Mouse (Mus musculus) frontal cortex, postnatal 10 days (tissue): ENCODE measurements around the gene Psmb3.
A peak's percentile ranks its signal among the peaks of the same experiment; 100 is the strongest.
"Not testable (repeated sequence)": the region's sequence is repeated elsewhere in the genome, so short reads cannot be mapped to it uniquely, and the experiment has no call there.

Experiments used
- DNase-seq, 2 experiments: peaks; one replicate each; pipeline ENCODE4 v3.0.0; 2022; ENCODE audit warnings: low spot score in 2 of 2, mixed read lengths in 1 of 2

Gene Psmb3

GRCm38 (mm10) chr11:97694921-97695711 lies 8.1 kb upstream of the Psmb3 start:
- DNase-seq = peak; percentile 60 to 72

DNA sequence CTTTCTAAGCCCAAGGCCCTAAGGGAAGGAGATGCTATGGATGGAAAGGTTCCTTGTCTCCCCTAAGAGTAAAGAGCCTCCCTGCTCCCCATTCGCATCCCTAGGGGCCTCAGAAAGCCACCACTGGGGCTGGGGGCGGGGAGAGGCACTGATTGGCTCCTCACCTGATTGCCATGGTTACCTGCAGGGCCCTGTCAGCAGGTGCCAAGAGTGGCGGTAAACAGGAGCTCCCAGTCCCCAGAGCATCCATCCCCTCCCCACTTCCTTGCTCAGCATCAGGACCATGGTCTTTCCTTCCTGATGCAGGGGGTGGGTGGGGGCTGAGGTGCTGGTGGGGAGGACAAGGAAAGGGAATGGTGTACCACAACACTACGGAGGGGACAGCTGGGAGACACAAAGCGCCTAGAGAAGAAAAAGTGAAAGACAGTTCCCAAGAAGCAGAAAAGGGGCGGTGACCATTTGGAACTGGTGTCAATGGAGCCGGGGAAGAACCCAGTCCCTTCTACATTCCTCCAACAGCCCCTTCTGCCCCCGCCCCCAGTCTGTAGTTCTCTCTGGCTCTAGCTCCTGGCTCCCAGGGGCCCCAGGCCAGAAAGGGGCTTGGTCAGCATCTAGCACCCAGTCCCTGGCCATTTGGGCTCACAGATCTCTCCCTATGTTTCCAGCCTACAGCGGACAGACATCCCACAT lies 7.3 kb upstream of the Psmb3 start:
- peak in 1 of 2 experiments; percentile 63 for DNase-seq

DNA sequence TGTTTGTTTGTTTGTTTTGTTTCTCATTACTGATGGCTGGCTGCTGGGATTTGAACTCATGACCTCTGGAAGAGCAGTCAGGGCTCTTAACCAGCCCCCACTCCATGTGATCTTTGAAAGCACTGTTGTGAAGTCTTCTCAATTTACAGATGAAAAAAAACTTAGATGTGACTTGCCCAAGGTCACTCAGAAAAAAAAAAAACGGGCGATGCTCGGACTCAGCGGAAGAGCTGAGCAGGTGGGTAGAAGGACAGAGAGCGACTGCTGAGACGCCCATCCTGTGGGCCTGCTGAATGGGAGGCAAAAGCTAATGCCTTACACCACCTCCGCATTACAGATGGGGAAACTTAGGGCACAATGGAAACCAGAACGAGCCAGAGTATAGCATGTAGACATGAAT lies 6.5 kb upstream of the Psmb3 start:
- DNase-seq = no peak

- DNase-seq = peak in 1 of 2 experiments; percentile 23
Measured at GRCm38 (mm10) chr11:97697199-97697890, 5.9 kb upstream of the Psmb3 start.

DNA sequence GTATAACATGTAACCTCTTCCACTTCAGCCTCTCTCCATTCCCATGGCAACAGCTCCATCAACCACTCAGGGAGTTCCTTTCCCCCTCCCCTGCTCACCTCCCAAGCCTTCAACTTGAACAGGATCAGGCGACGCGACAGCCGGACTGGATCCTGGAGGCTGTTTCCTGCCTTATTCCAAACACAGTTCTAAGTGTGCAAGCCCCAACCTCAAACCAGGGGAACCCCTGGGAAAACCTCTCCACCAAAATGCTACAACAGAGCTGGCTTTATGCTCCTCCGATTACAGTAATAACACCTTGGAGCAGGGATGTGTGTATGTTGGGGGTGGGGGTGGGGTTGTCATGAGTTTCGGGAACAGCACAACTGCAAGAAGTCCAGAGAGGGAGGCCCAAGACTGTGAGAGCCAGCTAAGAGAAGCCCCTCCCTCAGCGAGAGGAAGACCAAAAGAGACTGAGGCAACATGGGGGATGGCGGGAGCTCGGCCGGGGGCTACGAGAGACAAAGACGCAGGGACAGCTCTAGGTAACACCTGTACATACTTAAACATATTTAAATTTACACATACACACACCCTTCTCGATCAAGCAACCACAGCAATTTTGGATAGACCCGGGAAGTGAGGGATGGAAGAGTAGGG lies 5.2 kb upstream of the Psmb3 start:
- DNase-seq = no peak

- DNase-seq = peak; percentile 64 to 68
Measured at GRCm38 (mm10) chr11:97698741-97699611, 4.2 kb upstream of the Psmb3 start.

GRCm38 (mm10) chr11:97699626-97700002 lies 3.6 kb upstream of the Psmb3 start:
- DNase-seq = peak; percentile 88

DNA sequence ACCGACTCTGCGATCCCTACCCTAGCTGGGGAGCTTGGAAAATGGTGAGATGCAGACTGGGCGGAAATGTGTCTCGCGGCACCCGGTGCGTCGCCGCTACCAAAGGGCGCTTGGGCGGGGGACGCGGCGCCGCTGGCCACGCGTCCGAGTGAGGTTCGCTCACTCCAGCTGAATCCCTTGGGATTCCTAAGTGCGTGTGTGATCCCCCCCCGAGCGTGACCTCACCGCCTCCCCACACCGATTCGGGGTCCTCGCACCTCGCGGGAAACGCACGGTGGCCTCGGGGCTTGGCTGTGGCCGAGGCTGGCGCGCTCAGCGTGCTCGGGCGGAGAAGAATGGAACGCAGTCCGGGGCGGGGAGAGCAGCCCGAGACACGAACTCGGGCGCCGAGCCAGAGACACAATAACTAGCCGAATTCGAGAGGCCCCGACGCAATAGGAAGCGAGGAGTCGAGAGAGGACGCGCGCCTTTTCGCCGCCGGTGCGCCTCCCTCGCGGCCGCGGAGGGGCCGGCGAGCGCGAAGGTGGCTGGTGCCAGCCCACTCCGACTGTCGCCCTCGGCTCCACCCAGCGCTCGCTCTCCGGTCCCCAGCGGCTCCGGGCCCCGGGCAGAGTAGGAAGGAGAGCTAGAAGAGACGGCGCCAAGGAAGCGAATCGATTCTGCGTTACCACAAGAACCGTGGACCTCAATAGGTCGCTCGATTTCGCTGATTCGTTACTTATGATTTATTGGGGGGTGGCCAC lies 3.0 kb upstream of the Psmb3 start, which contains the start of gene Pcgf2:
Pcgf2 (minus strand) TSS at position 495 of the 743 bp plus-strand sequence.
- peak in 1 of 2 experiments; percentile 73 for DNase-seq

GRCm38 (mm10) chr11:97700746-97701580 lies 2.2 kb upstream of the Psmb3 start:
- no peak for DNase-seq

GRCm38 (mm10) chr11:97701581-97702392 lies 1.4 kb upstream of the Psmb3 start:
- DNase-seq = no peak

- DNase-seq = peak; percentile 77 to 88
Measured at GRCm38 (mm10) chr11:97702393-97702745, 830 bp upstream of the Psmb3 start.

- DNase-seq = not testable (repeated sequence)
Measured at GRCm38 (mm10) chr11:97710067-97710466, 6.9 kb downstream of the Psmb3 start.

DNA sequence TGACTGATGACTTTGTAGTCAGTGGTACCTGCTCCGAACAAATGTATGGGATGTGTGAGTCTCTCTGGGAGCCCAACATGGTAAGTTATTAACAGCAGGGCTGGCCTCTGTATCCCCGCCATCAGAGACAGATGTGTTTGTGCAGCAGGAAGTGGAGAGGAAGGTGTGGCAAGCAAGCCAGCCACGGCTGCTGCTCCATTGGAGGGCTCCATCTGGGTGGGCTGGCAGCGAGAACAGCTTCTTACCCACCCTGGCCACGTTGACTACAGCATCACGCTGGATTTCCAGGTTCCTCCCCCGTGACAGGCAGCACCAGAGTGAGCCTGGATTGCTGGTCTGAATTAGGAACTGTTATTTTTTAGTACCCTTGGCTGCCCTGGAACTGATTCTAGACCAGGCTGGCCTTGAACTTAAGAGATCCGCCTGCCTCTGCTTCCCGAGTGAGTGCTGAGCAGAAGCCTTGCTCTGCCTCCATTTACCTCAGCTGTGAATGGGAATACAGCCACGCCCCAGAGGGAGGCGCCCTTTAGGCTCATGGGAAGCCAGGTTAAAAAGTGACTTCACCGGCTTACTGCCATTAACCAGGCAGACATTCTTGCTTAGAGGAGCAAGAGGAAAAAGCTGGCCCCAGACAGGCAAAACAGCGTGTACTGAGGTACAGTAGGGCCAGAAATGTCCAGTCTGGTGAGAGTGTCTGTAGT lies 8.2 kb downstream of the Psmb3 start:
- no peak for DNase-seq

- DNase-seq = no peak
Measured at GRCm38 (mm10) chr11:97712286-97712685, 9.1 kb downstream of the Psmb3 start.

- DNase-seq = no peak
Measured at GRCm38 (mm10) chr11:97713896-97714295, 10.7 kb downstream of the Psmb3 start.

DNA sequence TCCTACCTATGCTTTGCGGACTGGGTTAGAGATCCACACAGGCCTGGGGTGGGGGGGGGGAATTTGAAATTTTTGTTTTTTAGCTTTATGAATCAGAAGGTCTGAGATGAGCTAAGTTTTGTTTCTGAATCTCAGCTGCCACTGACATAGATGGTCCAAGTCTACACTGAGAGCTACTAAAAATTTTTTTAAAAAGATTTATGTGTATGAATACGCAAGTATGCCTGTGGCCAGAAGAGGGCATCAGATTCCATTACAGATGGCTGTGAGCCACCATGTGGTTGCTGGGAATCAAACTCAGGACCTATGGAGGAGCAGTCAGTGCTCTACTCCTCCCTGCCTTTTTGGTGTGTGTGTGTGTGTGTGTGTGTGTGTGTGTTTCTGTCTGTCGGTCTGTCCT lies 11.2 kb downstream of the Psmb3 start:
- DNase-seq = no peak

DNA sequence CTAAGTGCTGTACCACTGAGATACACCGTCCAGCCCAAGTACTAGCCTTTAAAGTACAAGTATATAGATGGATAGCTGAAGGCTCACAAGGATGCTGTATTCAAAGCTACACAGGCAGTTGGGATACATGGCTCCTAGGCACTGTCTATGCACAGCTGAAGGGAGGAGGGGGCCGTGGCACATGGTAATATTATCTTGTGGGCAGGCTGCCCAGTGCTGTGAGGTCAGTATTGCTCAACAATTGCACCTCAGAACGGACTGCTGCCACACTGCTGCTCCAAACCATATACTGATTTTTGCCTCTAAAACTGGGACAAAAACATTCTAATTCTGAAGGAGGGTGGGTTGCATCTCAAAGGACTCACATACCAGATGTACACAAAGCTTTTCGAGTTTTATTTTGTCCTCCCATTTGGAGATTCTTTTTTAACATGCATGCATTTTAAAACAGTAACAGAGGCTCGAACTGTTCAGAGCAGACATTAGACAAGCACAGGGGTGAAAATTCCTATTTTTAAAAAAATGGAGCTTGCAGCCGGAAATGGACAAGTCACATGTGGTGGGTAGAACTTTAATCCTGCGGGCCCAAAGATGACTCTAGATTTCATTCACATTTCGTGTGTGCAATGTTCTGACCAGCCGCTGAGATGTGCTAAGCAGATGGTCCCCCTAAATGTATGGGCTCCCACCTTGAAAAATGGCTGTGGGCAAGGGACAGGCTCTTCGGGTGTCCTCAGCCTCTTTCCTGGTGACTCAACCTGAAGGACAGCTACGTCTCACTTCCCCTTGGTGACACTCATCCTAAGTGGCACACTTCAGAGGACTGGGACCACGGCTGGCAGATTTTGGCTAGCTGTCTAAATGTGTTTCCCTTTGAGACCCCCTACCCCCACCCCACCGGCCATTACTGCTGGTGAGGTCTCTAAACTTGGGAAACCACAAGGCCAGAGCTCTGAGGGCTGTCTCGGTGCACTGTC lies 11.9 kb downstream of the Psmb3 start:
- no peak for DNase-seq
